Mouse (Mus musculus) stomach, postnatal 0 days (tissue): ENCODE measurements around the gene Dram1. TPM values are rescaled to one million over a fixed set of nuclear protein-coding genes. Genes with fewer than 3 reads are reported as not detected.

Experiments
- ATAC-seq: fragments of 200-750 bp; cut with Nextera tagmentation; 2 replicates; pipeline ENCODE4 v1.8.0; 2017; ENCODE audit not compliant: low FRiP score, low TSS enrichment
- DNase-seq: peaks from one replicate; pipeline ENCODE4 v3.0.0-alpha.2; 2016; ENCODE audit warnings: low spot score
- H3K27ac ChIP-seq: fragments of 300-500 bp; sonication (generic); replicated peaks from 2 replicates; pipeline ENCODE4 v1.5.1; 2014; ENCODE audit warnings: mild to moderate bottlenecking, control low read depth
- H3K27me3 ChIP-seq: fragments of 300-500 bp; sonication (generic); 2 replicates; pipeline ENCODE4 v1.6.1; 2014; ENCODE audit warnings: low read length; ENCODE audit not compliant: control insufficient read depth, insufficient read depth
- H3K36me3 ChIP-seq: fragments of 300-500 bp; sonication (generic); 2 replicates; pipeline ENCODE4 v1.6.1; 2014; ENCODE audit warnings: low read length, mixed read lengths; ENCODE audit not compliant: control insufficient read depth, insufficient read depth
- H3K4me1 ChIP-seq: fragments of 300-500 bp; sonication (generic); replicated peaks from 2 replicates; pipeline ENCODE4 v1.6.1; 2014; ENCODE audit warnings: antibody characterized with exemption; ENCODE audit not compliant: control insufficient read depth, insufficient read depth
- H3K4me2 ChIP-seq: fragments of 300-500 bp; sonication (generic); replicated peaks from 2 replicates; pipeline ENCODE4 v1.6.1; 2014; ENCODE audit warnings: low read depth, mild to moderate bottlenecking, control low read depth, moderate library complexity
- H3K4me3 ChIP-seq: fragments of 300-500 bp; sonication (generic); 2 replicates; pipeline ENCODE4 v1.5.1; 2014; ENCODE audit warnings: low read depth, low read length, control low read depth
- H3K9ac ChIP-seq: fragments of 300-500 bp; sonication (generic); 2 replicates; pipeline ENCODE4 v1.6.1; 2014; ENCODE audit warnings: mild to moderate bottlenecking, low read length, control low read depth, mixed read lengths
- H3K9me3 ChIP-seq: fragments of 300-500 bp; sonication (generic); 2 replicates; pipeline ENCODE4 v1.6.1; 2016; ENCODE audit warnings: low read length; ENCODE audit not compliant: control insufficient read depth
- CTCF ChIP-seq: IDR thresholded peaks from 2 replicates; pipeline ENCODE4 v1.5.1; 2016; ENCODE audit warnings: antibody characterized with exemption, low read depth, mild to moderate bottlenecking, moderate library complexity
- EP300 ChIP-seq: optimal IDR thresholded peaks from 2 replicates; pipeline ENCODE3; 2016; ENCODE audit warnings: antibody characterized with exemption
- WGBS: fragments of 180-500 bp; shearing (Covaris S2); extraction: QIAGEN DNeasy Blood & Tissue Kit; methylation state at CpG from one replicate; pipeline ENCODE4 v1.1.7; 2014; 5-methylcytosine and 5-hydroxymethylcytosine counted together
- polyA plus RNA-seq: library from polyadenylated mRNA; unstranded; fragments of >200 nt; fragmentation: Nextera tagmentation; extraction: Ambion mirVana; gene quantifications from 2 replicates; pipeline ENCODE4 v1.2.1, GENCODE M21; 2015

The Dram1 gene
- polyA plus RNA-seq, 1 experiment from 2014 or later = 2.8 TPM

DNA sequence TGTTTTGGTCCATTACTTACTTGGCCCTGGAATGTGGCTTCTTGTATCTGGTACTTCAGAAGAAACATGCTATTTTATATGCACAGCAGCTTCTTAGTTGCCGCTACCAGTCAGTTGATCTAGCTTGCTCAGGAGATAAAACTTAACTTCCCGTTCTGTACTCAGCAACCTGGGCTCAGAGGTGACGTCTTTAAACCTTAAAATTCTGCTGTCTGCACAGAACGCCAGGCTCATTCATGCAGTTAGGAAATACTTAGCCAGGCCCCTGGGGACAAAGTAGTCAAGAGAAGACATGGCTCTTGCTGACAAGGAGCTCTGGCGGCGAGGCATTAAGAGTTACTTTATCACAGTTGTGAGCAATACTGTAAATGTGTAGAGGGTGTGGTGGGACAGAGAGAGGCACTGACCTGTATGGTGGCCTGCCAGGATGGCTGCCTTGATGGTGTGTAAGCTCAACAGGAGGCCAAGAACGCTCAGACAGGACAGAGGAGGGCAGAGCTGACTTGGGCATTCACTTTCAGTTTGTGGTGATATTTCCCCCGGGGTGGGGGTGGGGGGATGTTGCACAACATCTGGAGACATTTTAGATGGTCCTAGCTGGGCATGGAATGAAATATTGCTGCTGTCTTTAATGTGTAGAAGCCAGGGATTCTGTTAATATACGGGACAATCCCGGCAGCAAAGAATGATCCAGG is 11.4 kb upstream of the Dram1 start:
- Histone ChIP-seq H3K9ac (peak overlapping the region; percentile 8; the same call in 1 of the 2 replicates), H3K36me3 (no peaks in the 10 kb centered on the region), H3K4me3 (no peak overlapping the region), H3K4me1 (no peaks in the 10 kb centered on the region), H3K27ac (peak overlapping the region; percentile 49; the same call in 1 of the 2 replicates), H3K4me2 (no peak overlapping the region), H3K9me3 (no peaks in the 10 kb centered on the region), H3K27me3 (no peaks in the 10 kb centered on the region)
- TF ChIP-seq EP300 (no peak), CTCF (no peak)
- DNase-seq = no peak
- peak; percentile 56; the same call in 1 of the 2 replicates for ATAC-seq
- WGBS = 52% methylated on average over 10 of the region's 10 CpGs

DNA sequence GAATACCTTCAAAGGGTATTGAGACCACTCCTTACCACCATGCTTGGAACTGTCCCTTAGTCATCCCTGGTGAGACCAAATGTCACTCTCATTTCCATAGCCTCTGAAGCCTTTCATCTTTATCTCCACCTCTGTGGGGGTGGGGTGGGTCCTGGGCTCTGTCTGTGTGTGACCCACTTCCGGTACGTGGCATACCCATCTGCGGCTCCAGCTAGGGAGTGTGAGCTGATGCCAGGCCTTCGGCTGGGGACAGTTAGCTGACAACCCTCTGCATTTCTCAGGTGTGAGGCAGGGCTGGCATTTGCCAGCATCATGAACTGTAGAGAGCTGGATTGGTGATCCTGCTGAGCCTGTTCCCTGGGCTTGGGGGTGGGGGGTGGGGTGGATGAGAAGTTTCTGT is 10.7 kb upstream of the Dram1 start:
- Histone ChIP-seq H3K27ac (no peak overlapping the region), H3K36me3 (no peaks in the 10 kb centered on the region), H3K4me1 (no peaks in the 10 kb centered on the region), H3K27me3 (no peaks in the 10 kb centered on the region), H3K9ac (no peak overlapping the region), H3K9me3 (no peaks in the 10 kb centered on the region), H3K4me3 (no peak overlapping the region), H3K4me2 (no peak overlapping the region)
- WGBS = 38% methylated on average over 4 of the region's 4 CpGs
- TF ChIP-seq EP300 (no peak), CTCF (no peak)
- DNase-seq (no peak), ATAC-seq (peak; percentile 24; the same call in 1 of the 2 replicates)

DNA sequence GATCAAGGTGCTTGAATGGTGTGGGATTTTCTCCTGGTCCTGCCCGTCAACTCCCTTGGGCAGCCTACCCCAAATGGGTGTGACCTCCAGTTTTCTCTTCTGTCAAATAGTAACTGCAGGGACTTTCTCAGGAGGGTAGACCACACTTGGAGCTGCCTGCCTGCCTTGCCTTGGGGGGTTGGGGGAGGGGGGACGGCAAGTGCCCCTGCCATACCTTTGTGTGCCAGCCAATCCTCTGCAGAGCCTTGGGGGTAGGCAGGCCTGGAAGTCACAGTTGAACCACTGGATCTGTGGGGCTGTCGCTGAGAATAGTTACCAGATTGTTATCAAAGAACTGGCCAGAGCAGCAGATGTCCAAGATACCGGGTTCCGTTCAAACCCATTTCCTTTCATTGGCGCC is 7.4 kb upstream of the Dram1 start:
- Histone ChIP-seq H3K4me2 (no peak overlapping the region), H3K4me1 (no peaks in the 10 kb centered on the region), H3K36me3 (no peaks in the 10 kb centered on the region), H3K9ac (no peak overlapping the region), H3K4me3 (no peak overlapping the region), H3K27me3 (no peaks in the 10 kb centered on the region), H3K9me3 (no peaks in the 10 kb centered on the region), H3K27ac (no peak overlapping the region)
- 71% methylated on average over 6 of the region's 6 CpGs for WGBS
- no peak for DNase-seq
- TF ChIP-seq EP300 (no peak), CTCF (no peak)
- no peak for ATAC-seq

DNA sequence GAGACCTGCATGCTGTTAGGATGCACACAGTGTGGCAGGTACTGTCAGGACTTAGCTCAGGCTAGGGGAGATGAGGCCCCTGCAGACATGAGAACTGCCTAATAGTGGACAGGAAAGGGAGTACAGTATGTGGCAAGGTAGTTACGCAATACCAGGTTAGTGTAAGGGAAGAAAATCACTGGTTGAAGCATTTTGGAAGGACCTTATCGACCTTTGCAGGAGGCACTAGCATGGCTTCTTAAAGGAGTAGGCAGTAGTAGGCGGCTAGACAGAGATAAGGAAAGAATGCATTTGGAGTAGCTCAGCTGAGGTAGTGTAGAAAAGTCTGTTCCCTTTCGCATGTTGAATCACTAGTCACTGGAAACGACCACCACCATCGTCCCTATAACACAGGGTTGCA is 6.9 kb upstream of the Dram1 start:
- no peaks in the 10 kb centered on the region for H3K9me3 ChIP-seq
- DNase-seq = no peak
- no peaks in the 10 kb centered on the region for H3K36me3 ChIP-seq
- no peak for TF ChIP-seq EP300
- TF ChIP-seq CTCF = no peak
- no peaks in the 10 kb centered on the region for H3K27me3 ChIP-seq
- H3K4me2 ChIP-seq = no peak overlapping the region
- no peak overlapping the region for H3K4me3 ChIP-seq
- ATAC-seq = 0 out of 2 replicates have a peak, but pooled peaks have one; percentile 47
- no peak overlapping the region for H3K9ac ChIP-seq
- no peak overlapping the region for H3K27ac ChIP-seq
- WGBS = 60% methylated on average over 6 of the region's 6 CpGs
- no peaks in the 10 kb centered on the region for H3K4me1 ChIP-seq

DNA sequence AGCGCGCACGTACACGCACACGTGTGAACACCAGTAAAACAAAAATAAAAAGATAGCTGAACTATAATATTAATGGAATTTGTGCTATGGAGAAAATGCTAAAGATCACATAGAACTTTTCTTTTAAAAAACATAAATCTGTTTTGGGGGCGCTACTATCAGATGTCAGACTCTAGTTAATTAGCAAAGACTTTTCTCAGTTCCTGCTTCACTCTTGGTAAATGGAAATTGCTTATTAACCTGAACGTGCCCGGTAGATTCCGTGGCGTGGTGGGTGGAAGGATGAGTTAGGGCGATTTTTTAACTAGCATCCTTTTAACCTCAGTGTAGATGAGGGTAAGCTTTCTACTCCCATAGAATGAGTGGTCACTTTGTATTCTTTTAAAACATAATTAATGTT is 6.4 kb upstream of the Dram1 start:
- Histone ChIP-seq H3K4me3 (no peak overlapping the region), H3K4me2 (no peak overlapping the region), H3K36me3 (no peaks in the 10 kb centered on the region), H3K9me3 (no peaks in the 10 kb centered on the region), H3K9ac (no peak overlapping the region), H3K4me1 (no peaks in the 10 kb centered on the region), H3K27me3 (no peaks in the 10 kb centered on the region), H3K27ac (no peak overlapping the region)
- no peak for DNase-seq
- TF ChIP-seq CTCF (no peak), EP300 (no peak)
- WGBS = 88% methylated on average over 11 of the region's 11 CpGs
- ATAC-seq = no peak

DNA sequence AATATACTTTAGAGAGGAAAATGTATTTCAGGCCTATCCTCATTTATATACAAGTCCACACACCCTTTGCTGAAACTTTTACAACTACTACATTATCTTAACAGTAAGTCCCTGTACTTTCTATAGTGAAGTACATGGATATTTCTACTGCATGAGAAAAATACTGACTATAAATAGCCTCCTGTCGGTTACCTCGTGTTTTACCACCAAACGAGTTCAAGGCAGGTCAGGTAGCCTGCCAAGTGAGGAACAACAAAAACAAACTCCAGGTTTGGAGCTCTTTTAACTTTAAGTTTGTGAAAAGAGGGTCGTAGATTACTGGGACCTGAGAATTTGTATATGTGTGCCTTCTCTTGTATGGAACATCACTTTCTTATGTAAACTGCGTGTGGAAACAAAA is 5.2 kb upstream of the Dram1 start:
- no peak for ATAC-seq
- WGBS = 46% methylated on average over 5 of the region's 5 CpGs

More for the DNA sequence above, 5.2 kb upstream of the Dram1 start:
- Histone ChIP-seq H3K4me3 (no peak overlapping the region), H3K27ac (no peak overlapping the region), H3K36me3 (no peaks in the 10 kb centered on the region), H3K27me3 (no peaks in the 10 kb centered on the region), H3K9ac (no peak overlapping the region), H3K4me2 (no peak overlapping the region), H3K4me1 (peaks cover 3% of the 10 kb centered on the region; the same call in 1 of the 2 replicates), H3K9me3 (no peaks in the 10 kb centered on the region)
- TF ChIP-seq CTCF (no peak), EP300 (no peak)
- DNase-seq = no peak
